Mouse (Mus musculus) right cerebral cortex, adult 2 months (tissue): ENCODE data around the gene Zfp617.
"Not testable (repeated sequence)": the region's sequence is repeated elsewhere in the genome, so short reads cannot be mapped to it uniquely, and the experiment has no call there.

Experiments
- DNase-seq, 2 experiments: peaks; one replicate each; pipeline ENCODE4 v3.0.0; 2021 to 2022; ENCODE audit warnings: low spot score in 2 of 2

Zfp617 gene

DNA sequence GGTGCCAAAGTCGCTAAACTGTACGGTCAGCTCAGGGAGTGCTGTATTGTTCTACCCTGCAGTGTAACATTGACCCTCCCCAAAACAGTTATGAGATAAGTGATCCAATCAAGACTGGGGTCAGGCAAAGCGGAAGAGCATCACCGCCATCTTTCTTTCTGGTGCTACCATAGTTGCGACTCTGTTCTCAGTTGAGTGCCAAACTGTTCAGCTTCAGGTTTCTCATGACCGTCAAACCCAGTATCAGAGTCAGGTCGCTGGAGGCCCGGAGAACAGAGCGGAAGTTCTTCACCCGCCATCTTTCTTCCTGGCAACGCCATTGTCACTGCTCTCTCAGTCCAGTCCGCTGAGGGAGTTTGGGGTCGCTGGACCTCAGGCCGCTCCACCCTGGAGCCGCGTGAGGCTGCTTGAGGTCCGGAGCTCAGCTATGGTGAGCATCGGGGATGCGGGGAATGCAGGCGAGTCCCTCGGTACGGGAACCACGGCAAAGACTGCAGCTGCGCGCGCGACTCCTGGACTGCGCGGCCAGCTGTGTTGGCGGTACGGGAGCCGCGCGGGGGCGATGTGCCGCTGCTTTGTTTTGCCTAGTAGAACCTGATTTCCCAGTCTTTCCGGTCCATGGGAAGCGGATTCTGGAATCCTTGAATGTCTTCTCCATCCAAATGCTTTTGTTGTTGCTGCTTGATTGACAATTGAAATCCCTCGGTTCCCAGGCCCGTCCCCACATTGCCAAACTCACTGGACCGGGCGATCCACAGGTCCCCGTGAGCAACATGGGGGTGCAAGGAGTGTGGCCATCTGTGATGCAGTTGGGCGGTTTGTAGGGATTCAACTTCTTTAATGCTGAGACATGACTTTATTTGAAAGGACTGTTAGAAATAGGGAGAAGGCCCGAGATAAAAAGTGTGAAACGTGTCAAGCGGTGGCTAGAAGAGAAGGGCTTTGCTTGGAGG, at the start of gene Zfp617, which contains the start of gene Zfp882:
Gene Zfp617, plus strand, starts transcription at position 327 of the 953 bp plus-strand sequence.
Gene Zfp882, plus strand, starts transcription at position 300 of the 953 bp plus-strand sequence.
- peak; percentile 88 to 94 for DNase-seq

DNA sequence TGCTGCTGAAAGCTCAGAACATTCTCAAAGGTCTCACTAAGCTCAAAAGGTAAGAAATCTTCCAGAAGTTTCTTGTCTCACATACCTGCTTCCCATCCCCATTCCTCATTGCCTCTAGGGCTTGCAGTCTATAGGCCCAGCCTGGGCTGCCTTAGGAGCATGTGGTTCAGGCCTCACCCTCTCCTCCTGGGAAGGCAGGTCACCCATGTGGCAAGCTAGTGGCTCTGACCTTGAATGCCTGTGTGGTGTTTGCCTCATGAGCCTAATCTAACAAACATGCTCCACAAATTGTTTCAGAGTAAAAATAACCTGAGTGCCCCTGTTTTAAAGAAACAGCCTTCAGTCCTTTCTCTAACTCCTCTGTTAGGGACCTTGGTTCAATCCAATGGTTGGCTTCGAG, 46.9 kb upstream of the Zfp617 start:
- not testable (repeated sequence) for DNase-seq

DNA sequence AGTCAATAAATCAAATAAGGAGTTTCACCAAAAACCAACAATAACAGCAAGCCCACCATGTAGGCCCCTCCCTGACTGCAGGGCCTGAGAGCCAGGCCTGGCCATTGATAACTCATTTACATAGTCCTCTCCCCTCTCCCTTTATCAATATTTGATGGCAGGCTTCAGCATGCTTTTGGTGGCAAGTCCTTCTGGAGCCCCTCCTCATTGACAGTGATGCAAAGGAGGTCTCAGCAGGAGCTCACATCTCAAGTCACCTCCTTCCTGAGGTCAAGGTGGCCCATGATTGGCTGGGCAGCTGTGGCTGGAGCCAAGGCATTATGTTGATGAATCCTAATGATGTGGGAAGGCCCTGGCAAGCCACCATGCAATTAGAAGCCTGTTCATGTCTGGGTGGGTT, 46.4 kb upstream of the Zfp617 start:
- not testable (repeated sequence) for DNase-seq

GRCm38 (mm10) chr8:71881618-71882274, 26.7 kb upstream of the Zfp617 start, which contains the start of gene Zfp709:
Gene Zfp709 (plus strand): TSS chr8:71882019.
- DNase-seq = peak; percentile 67 to 78

DNA sequence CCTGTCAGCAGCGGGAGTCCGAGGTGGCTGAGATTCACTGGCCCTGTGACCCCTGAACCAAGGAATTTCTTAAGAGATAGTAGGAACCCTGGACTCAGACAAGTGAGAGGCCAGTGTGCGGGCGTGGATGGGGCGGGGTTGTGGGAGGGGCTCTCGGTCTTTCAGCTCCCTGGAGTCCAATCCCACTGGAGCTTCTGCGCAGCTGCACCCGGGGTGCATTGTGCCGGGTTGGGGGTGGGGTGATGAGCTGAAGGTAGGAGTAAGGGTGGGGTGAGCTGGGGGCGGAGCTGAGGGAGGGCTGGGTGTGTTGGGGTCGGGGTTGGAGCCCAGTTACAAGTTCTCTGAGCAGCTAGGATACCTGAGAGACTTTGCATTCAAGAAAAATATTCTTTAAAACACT, 7.8 kb upstream of the Zfp617 start:
- DNase-seq = not testable (repeated sequence)

DNA sequence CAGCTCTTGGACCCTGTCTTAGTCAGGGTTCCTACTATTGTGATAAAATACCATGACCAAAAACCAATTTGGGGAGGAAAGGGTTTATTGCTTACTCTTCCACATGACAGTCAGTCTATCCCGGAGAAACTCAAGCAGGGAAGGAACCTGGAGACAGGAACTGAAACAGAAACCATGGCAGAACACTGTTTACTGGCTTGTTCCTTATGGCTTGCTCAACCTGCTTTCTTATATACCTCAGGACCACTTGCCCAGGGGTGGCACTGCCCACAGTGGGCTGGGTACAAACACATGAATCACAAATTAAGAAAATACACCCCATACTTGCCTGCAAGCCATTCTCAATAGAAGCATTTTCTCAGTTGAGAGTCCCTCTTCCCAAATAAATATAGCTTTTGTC, 5.4 kb upstream of the Zfp617 start:
- not testable (repeated sequence) for DNase-seq

- DNase-seq = no peak
Measured at GRCm38 (mm10) chr8:71906809-71907208, 1.6 kb upstream of the Zfp617 start.

GRCm38 (mm10) chr8:71907798-71908257, 607 bp upstream of the Zfp617 start:
- no peak for DNase-seq

GRCm38 (mm10) chr8:71912286-71912685, 3.9 kb downstream of the Zfp617 start:
- DNase-seq = no peak

DNA sequence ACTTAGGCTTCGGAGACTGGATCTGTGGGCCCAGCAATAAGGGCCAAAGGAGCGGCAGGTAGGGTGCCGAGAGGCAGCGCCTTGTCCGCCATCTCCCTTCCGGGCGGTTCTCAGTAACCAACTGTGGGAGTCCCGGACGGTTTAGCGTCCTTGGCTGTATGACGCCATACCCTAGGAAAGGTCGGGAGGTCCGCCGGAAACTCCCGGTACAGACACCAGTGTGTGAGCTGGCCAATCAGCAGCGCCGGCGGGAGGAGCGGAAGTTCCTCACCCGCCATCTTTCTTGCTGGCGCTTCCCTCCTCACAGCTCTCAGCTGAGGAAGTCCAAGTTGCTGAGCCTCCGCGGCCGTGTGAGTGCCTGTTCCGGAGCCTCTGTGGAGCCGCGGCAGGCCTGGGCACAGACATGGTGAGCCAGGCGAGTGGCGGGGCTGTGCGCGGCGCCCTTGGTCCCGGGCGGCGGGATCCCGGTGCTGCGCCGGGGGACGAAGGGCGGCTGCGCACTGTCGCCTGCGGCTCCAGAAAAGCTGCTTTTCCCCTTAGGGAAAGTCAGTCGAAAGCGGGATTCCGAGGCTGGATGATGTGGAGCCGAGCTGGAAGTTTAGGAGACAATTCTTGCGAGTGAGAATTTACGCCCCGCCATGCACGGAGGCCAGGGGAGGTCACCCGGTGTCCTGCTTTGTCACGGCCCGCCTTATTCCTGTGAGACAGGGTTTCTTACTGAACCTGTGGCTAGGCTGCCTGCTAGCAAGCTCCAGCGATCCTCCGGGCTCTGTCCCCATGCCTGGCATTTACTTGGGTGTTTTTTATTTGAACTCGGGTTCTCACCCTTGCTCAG, 14.3 kb downstream of the Zfp617 start:
- DNase-seq = peak; percentile 95 to 97

DNA sequence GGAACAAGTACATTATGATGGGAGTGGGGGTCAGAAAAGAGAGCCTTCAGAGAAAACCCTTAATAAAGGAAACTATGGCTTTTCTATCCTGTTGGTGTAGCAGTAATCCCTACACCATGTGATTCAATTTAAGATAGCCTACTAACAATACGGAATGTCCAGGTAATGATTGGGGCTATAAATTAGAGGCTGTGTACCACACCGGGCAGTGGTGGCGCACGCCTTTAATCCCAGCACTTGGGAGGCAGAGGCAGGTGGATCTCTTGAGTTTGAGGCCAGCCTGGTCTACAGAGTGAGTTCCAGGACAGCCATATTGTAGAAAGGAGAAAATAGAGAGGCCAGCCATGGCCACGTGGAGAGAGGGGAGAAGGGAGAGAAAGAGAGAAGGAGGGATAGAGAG, 17.4 kb downstream of the Zfp617 start:
- DNase-seq = no peak

GRCm38 (mm10) chr8:71926551-71926950, 18.1 kb downstream of the Zfp617 start:
- no peak for DNase-seq

DNA sequence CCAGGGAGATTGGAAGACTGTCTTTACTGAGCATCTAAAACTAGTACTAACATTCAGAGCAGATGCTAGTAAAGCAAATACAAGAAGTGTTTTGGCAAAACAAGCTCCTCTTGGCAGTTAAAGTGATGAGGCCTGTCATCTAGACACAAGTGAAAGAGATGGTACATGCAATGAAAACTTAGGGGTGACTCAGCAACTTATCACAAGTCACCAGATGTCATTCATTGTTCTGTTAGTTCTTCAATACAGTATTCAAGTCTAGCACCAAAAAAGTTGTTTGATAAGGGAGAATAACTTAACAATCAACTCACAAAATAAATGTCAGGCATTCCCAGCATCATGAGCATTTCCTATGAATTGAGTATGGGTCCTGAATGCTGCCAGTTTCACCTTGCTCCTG, 19.3 kb downstream of the Zfp617 start:
- DNase-seq = no peak

DNA sequence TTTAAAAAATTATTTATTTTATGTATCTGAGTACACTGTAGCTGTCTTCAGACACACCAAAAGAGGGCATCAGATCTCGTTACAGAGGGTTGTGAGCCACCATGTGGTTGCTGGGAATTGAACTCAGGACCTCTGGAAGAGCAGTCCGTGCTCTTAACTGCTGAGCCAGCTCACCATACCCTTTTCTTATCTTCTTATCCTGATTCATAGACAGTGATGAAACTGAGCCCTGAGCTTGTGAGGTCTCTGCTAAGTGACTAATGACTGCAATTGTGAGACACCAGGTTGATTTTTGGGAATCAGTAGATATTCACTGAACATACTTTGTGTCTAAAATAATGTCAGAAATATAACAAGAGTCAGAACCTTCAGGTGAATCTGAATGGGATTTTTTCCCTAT, 29.6 kb downstream of the Zfp617 start:
- DNase-seq = not testable (repeated sequence)

DNA sequence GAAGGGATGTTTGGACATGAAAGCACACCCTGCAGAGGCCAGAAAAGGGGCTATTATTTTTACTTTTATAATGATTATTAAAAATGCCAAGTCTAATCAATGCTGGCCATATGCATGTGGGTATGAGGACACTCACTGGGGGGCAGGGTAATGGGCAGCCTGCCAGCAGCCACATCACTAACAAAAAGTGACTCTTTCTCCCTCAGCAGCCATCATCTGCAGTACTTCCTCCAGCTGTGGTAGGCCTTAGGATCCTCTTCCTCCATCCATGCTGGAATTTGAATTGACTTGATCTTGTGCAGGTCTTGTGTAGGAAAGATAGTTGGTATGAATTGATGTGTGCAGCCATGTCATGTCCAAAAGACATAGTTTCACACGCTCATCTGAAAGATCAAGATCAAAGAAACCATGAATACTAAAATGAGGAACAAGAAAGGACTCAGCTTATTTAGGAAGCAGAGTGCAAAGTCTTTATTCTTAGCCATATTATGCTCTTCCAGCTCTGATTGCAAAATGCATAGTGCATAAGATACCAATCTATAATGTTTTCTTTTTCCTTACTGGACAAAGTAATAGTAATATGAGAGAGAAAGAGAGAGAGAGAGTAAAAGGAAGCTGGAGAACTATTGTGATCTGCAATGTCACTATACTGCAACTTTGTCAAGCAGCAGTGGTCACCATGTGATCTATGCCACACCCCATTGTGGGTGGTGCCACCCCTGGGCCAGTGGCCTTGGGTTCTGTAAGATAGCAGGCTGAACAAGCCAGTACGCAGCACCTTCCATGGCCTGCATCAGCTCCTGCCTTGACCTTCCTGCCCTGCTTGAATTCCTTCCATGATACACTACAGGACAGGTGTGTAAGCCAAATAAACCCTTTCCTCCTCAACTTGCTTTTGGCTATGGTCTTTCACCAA, 32.1 kb downstream of the Zfp617 start:
- DNase-seq = no peak

DNA sequence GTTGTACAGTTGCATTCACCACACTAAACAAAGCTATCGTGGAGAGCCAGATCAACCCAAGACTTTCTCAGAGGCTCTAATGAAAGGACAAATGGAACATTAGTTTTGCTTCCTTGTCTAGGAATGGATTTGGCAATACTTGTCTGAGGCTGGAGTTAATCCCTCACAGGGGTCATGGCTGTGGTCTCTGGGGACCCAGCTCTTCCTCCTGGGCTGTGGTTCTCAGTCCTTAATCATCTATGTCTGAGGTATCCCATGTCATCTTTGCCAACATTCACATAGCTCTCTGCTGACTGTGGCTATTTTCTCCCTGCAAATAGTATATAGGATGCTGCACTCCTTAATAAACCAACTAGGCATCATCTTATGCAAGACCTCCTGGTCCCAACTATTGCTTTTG, 33.3 kb downstream of the Zfp617 start:
- no peak for DNase-seq

- no peak for DNase-seq
Measured at GRCm38 (mm10) chr8:71948624-71949023, 40.2 kb downstream of the Zfp617 start.

- DNase-seq = peak; percentile 99 to 100
Measured at GRCm38 (mm10) chr8:71950482-71951221, 42.2 kb downstream of the Zfp617 start, which contains the start of gene Zfp961. Gene Zfp961 (plus strand): TSS chr8:71951038.

DNA sequence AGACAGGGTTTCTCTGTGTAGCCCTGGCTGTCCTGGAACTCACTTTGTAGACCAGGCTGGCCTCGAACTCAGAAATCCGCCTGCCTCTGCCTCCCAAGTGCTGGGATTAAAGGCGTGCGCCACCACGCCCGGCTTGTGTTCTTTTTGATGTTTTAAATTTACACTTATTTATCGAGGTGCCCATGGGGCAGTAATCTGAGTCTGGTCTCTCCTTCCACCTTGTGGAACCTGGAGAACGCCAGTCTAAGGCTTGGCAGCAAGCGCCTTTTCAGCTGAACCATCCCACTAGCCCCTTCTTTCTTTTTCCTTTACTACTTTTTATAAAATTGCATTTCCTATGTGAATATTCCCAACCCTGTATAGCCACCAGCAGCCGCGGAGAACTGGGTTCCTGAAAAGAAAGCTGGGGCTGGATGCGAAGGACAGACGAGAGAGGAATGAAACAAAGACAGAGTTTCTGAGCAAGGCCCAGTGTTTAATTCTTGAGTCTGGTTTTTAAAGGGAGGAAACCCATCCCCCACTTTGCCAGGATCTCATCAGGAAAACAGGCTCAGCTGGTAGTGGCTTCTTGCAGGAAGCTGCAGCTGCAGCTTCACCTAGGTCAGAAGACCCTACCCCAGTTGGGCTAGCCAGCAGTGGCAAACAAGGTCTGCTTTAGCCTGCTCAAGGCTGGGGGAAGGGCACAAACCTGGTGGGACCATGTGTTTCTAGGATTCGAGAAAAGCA, 43.2 kb downstream of the Zfp617 start:
- peak in 1 of 2 experiments; percentile 10 for DNase-seq
